Mouse (Mus musculus) cerebellum, postnatal 36 days (tissue): ENCODE data around the gene Lima1.
"Not testable (repeated sequence)": the region's sequence is repeated elsewhere in the genome, so short reads cannot be mapped to it uniquely, and the experiment has no call there.

Source experiments
- DNase-seq, 2 experiments: peaks; one replicate each; pipeline ENCODE4 v3.0.0; 2021 to 2022; ENCODE audit warnings: mixed read lengths in 2 of 2

Lima1 gene

DNA sequence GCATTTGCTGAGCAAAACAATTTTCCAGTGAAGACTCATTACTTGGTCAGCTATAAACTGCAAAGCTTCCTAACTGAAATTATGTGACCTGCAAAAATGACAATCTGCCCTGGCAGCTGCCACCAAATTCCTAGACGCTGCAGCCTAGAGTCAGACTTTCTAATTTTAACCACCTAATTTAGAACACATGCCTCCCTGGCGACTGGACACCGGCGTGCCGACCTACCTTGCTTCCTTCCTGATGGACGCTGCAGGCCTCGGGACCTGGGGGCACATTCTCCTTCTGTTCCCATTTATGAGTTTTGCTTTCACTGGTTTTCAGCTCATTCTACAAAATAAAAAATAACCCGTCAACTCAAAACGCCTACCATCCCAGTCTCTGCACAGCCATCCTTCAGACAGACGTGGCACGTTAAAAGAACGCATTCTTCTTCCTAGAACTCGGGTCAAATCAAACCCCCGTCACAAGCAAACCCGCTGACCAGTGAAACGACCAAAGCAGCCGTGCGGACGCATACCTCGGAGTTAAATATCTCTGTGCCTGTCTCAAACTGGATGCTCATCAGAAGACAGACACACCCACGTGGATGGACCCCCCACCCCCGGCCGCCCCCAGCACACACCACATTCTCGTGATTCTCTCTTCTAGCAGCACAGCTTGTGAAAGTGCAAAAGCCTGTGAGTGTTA lies 73.2 kb downstream of the Lima1 start:
- peak; percentile 71 to 72 for DNase-seq

- DNase-seq = no peak
Observed at GRCm38 (mm10) chr15:99799706-99800105, 75.5 kb downstream of the Lima1 start.

GRCm38 (mm10) chr15:99797898-99798297 lies 77.4 kb downstream of the Lima1 start:
- no peak for DNase-seq

GRCm38 (mm10) chr15:99796735-99797134 lies 78.5 kb downstream of the Lima1 start:
- no peak for DNase-seq

DNA sequence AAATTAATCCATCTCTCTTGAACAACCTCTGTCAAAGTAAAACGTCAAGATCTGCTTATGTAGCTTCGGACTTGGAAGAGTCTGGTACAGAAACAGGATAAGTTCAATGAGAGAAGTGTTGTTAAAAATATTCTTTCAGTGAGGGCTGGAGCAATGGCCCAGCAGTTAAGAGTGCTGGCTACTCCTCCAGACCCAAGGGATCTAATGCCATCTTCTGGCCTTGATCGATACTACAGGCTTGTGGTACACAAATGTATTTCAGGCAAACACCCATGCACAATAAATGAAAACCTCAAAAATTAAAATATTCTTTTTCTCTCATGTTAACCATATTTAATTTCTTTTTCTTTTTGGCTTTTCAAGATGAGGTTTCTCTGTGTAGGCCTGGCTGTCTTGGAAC lies 79.2 kb downstream of the Lima1 start:
- no peak for DNase-seq

- DNase-seq = no peak
Observed at GRCm38 (mm10) chr15:99792221-99792815, 82.9 kb downstream of the Lima1 start.

- no peak for DNase-seq
Observed at GRCm38 (mm10) chr15:99791003-99791402, 84.3 kb downstream of the Lima1 start.

GRCm38 (mm10) chr15:99790464-99790863 lies 84.8 kb downstream of the Lima1 start:
- no peak for DNase-seq

DNA sequence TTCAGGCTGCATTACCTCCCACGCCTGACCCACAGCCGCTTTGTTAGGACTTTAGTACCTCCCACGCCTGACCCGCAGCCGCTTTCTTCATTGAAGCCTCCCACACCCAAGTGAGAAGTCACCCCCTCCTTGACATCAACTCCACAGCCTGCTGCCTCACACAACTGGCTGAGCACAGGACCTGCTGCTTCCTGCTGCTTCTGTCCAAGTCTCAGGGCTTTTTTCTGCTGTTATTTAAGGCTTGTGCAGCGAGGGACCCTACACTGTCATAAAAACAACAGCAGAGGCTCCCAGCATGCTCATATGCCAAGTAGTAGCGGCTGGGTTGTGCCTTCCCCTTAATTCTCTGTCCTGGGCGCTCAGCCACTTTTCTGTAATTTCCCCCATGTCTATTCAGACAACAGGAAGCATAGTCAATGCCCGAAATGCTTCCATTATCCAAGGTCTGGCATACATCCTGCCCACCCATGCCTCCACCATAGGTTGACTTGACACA lies 87.6 kb downstream of the Lima1 start:
- no peak for DNase-seq

DNA sequence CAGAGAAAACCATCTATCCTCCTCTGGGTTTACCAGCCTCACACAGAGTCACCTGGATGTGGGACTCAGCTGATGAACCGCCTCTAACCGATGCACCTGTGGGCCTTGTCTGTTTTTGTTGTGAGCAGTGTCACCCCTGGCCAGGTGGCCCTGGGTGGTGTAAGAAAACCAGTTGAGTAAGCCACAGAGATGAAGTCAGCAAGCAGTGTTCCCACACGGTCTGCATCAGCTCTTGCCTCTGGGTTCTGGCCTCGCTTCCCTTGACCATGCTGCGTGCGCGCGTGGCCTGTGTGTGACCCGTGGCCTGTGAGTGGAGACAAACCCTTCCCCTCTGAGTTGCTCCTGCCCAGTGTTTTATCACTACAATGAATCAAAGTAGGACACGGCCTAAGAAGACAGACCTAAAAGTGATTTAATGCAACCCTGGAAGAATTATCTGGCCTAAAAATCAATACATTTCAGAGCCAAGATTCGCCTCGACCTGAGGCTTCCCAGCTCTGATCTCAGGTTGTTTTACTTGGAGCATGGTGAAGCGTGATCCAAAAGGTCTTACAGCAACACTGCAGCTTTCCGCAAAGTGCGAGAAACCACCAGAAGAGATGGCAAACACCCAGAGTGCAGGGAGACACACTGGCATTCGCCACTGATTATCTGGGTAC lies 96.5 kb downstream of the Lima1 start:
- no peak for DNase-seq

DNA sequence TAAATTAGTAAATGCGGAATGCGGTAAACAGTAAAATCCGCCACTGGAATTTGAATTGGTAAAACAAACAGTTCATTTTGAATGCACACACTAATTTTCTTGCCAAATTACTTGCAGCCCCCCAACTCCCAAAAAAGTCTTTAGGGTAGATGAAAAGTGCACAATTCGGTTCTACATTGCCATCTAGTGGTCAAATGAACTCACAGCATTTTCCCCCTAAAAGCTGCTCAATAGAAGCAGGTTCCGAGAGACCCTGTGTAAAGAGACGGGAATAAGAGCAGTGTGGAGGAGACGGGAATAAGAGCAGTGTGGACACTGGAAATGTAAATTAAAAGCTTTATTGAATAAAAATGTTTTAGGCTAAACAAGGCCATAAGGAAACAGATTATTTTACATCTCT lies 97.1 kb downstream of the Lima1 start:
- DNase-seq = peak in 1 of 2 experiments; percentile 33

GRCm38 (mm10) chr15:99772925-99773324 lies 102.3 kb downstream of the Lima1 start:
- no peak for DNase-seq

DNA sequence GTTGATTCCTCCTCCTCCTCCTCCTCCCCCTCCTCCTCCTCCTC lies 102.6 kb downstream of the Lima1 start, which contains the start of gene Cers5:
TSS of gene Cers5 (minus strand) at position 5 of the 44 bp plus-strand sequence.
- DNase-seq = not testable (repeated sequence)

- DNase-seq = peak; percentile 77 to 82
Observed at GRCm38 (mm10) chr15:99772277-99772880, 102.9 kb downstream of the Lima1 start.

DNA sequence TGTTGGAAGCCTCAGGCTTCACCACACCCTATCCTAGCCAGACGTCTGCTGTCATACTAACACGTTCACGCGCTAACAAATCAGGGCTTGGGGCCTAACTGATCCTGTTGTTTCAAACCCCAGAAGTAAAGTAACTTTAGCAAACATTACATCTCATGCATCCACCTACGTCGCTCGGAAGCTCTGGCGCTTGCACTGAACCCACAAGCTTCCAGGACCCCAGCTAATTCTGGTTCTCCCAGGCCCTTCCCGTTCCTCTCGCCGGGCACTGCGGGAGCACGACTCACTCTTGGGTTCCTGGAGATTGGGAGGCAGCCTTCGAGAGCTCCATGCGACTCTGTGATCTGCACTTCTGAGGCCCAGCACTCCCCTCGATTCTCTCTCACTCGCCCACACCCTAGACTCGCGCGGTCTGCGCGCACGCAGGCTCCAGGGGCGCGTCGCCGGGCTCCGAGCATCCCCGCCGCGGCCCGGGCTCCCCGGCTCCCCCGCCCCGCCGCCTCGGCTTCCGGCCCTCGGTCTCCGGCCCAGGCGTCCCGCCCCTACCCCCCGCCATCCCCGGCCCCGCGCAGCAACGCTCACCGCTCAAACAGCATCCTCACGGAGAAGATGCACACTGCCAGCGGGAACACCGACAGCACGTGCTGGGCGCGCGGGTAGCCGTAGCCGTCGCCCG lies 103.5 kb downstream of the Lima1 start:
- DNase-seq = no peak

GRCm38 (mm10) chr15:99771004-99771500 lies 104.2 kb downstream of the Lima1 start:
- no peak for DNase-seq

DNA sequence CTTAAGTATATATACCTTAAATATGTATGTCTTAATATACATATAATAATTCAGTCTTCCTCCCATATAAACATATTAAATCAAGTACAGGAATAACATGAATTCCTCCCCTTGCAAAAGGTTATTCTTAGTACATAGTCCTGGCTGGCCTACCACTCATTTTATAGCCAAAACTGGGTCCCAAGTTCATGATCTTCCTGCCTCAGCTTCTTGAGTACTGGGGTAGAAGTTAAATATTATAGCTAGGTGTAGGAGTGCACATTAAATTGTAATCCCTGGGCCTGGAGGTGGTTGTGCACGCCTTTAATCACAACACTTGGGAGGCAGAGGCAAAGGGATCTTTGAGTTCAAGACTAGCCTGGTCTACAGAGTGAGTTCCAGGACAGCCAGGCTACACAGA lies 106.5 kb downstream of the Lima1 start:
- no peak for DNase-seq

- no peak for DNase-seq
Observed at GRCm38 (mm10) chr15:99767467-99767866, 107.8 kb downstream of the Lima1 start.

- no peak for DNase-seq
Observed at GRCm38 (mm10) chr15:99754204-99754603, 121.1 kb downstream of the Lima1 start.

- peak; percentile 26 to 45 for DNase-seq
Observed at GRCm38 (mm10) chr15:99740229-99740628, 135.0 kb downstream of the Lima1 start.

- DNase-seq = no peak
Observed at GRCm38 (mm10) chr15:99736675-99737074, 138.6 kb downstream of the Lima1 start.

GRCm38 (mm10) chr15:99735631-99736030 lies 139.6 kb downstream of the Lima1 start:
- peak; percentile 97 to 100 for DNase-seq

- no peak for DNase-seq
Observed at GRCm38 (mm10) chr15:99733186-99733585, 142.1 kb downstream of the Lima1 start.
